Mouse (Mus musculus) cortical plate, adult 2 months (tissue): ENCODE results near the gene Sephs1. TPM values are rescaled to one million over a fixed set of nuclear protein-coding genes. Genes with fewer than 3 reads are reported as not detected.

Experiments used
- H3K27ac ChIP-seq: fragments of 200-500 bp; 2 replicates; pipeline ENCODE4 v1.5.1; 2012; ENCODE audit warnings: low read length, control low read depth, inconsistent platforms; ENCODE audit not compliant: insufficient read depth
- H3K4me1 ChIP-seq: fragments of 200-500 bp; 2 replicates; pipeline ENCODE4 v1.6.1; 2011; ENCODE audit warnings: low read length; ENCODE audit not compliant: control insufficient read depth, insufficient read depth
- H3K4me3 ChIP-seq: fragments of 200-500 bp; 2 replicates; pipeline ENCODE4 v1.5.1; 2011; ENCODE audit warnings: mild to moderate bottlenecking, low read length, control low read depth; ENCODE audit not compliant: insufficient read depth
- CTCF ChIP-seq: fragments of 200-500 bp; IDR thresholded peaks from 2 replicates; pipeline ENCODE4 v1.5.1; 2011; ENCODE audit warnings: mild to moderate bottlenecking, control low read depth, low read length; ENCODE audit not compliant: insufficient read depth; ENCODE audit errors: extremely low read depth
- POLR2A ChIP-seq: fragments of 200-500 bp; IDR thresholded peaks from 2 replicates; pipeline ENCODE4 v1.6.1; 2011; ENCODE audit warnings: mild to moderate bottlenecking, low read length, control low read depth; ENCODE audit not compliant: insufficient read depth; ENCODE audit errors: extremely low read depth
- polyA plus RNA-seq: library from polyadenylated mRNA; depleted of rRNA; stranded (reverse); fragments of >200 nt; gene quantifications from 2 replicates; pipeline ENCODE4 v1.2.3, GENCODE M21; 2012

The Sephs1 gene
- polyA plus RNA-seq, 1 experiment, result 17.5 TPM

DNA sequence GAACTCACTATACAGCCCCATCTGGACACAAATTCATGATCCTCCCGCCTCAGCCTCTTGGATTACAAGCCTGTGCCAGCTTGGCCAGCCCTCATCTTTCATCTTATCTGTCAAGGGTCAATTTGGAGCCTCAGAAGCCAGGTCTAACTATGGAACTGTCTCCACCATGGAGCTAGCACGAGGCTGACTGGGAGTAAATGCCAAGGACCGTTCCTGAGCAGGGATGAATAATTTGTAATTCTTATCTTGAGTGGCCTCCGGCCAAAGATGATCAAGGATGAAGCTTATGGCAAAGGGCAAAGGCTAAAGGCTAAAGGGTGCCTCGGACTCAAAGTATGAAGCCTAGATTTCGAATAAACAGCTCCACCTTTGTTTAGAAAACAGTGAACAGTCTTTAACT is 8.0 kb upstream of the Sephs1 start:
- Histone ChIP-seq H3K4me3 (no peak overlapping the region), H3K27ac (no peak overlapping the region), H3K4me1 (no peaks in the 10 kb centered on the region)
- TF ChIP-seq POLR2A, result no peak
- TF ChIP-seq CTCF, result no peak

DNA sequence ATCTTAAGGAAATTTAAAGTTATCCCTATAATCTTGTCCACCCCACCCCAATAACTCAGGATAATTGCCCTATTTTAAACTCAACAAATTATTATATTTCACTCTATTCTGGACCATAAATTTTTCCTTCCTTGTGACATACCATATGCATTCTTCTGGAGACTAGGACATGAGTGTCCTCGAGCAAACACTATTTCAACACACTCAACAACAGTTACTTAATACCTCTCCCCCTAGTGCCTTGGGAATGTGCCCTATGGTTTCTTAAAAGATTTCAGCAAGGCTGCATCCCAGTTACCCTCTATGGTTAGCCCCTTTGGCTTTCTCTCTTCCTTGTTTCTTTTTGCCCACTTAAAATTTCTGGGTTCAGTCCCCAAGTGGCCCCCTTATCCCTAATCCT is 6.3 kb upstream of the Sephs1 start:
- Histone ChIP-seq H3K4me1 (no peaks in the 10 kb centered on the region), H3K4me3 (no peak overlapping the region), H3K27ac (no peak overlapping the region)
- TF ChIP-seq CTCF (no peak), POLR2A (no peak)

DNA sequence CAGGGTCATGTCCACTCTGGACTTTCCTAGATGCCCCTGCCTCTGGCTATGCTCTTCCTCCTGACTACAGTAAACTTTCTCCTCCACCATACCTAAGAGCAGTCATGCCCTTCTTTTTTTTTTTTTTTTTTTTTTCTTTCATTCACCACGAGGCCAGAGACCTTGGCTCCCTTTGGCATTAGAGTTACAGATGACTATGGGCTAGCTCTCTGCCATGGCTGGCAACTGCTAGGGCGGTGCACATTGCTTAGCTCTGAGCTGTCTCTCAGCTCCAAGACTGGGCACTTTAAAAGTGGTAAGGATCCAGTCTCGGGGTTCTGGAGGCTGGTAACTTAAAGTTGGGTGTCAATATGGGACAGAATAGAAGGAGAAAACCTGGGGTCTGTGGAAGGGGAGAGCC is 5.2 kb upstream of the Sephs1 start:
- TF ChIP-seq CTCF (no peak), POLR2A (no peak)
- Histone ChIP-seq H3K4me1 (peaks cover 2% of the 10 kb centered on the region; the same call in 1 of the 2 replicates), H3K4me3 (no peak overlapping the region), H3K27ac (no peak overlapping the region)

DNA sequence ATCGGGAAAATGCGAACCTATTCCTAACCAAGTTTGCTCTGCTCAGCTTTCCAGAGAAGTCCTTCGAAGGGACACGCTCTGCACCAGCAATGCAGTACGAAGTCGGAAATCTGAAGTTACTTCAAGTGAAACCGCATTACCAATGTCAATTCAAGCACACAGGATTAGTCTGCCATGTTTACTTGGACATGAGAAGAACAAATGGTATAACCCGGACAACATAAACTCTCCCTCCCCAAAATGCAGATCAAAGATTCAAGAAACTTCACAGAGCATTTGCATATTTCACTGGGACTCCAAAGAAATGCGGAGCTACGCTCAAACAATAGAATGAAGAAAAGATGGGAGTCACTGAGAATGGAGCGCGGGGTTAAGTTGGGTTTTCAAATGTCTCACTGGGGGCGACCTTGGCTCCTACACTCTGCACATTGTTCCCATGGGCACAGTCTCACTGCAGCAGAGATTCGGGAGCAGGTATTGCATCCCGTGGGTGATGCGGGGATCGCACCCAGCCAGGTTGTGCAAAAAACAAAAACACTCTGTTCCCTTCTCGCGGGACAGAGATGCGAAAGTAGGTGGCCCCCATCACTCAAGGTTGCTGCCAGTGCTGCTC is 521 bp upstream of the Sephs1 start:
- Histone ChIP-seq H3K4me3 (peak overlapping the region; percentile 84), H3K4me1 (peaks cover 4% of the 10 kb centered on the region), H3K27ac (peak overlapping the region; percentile 92; the same call in 1 of the 2 replicates)
- TF ChIP-seq POLR2A (0 out of 2 replicates have a peak, but pooled peaks have one; percentile 18), CTCF (no peak)

DNA sequence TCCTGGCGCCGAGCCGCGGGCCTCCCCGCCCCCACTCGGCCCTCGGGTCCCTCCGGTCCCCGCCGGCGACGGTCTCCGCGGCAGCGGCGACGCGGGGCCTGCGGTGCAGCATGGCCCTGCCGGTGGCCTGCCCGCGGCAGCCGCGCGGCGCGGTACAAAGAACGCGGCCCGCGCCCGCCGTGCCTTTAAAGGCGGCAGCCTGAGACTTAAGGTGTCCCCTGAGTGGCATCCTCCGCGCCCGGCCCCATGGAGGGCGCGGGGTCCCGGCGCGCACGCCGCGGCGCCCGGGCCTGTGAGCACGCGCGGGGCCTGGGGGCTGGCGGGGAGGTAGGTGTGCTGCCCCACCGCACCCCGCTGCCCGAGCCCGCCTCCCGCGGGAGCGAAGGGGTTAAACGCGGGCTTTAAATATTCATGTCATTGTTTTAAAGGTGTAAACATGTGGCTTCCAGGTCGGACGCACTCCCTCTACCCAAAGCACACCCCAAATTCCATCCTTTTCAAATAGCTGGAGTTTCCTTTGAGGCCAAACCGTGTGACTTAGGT is 956 bp downstream of the Sephs1 start:
- Histone ChIP-seq H3K4me3 (peak overlapping the region; percentile 84), H3K4me1 (peaks cover 4% of the 10 kb centered on the region), H3K27ac (peak overlapping the region; percentile 96)
- no peak for TF ChIP-seq CTCF
- no peak for TF ChIP-seq POLR2A

DNA sequence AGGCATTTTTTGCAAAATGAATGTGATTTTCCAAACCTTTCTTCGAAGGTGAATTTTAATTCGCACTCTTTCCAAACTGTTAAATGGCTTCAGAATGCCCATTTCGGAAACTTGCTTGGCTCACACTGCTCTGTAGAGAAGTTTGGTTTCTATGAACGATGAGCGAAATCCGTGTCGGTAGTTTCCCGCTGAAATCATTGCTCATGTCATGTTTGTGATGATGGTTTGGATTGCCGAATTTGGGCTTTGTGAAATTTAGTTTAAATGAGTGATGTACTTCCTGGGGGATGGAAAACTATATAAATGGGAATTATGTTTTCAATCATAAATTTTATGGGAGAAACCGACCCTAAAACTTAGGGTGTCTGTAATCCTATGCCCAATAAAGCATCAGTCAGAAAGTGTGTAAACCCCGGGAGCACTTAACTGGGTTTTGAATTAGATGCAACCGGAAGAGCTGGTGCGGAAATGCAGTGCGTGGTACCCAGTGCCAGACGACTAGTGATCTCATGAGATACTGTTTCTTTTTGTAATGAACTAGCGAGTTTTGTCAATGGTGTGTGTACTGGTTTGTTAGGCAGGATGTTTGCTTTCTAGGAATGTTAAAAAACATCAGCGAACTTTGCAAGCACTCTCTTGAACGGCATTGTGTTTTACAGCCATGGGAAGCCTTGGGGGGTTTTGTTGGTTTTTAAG is 1.8 kb downstream of the Sephs1 start:
- peak overlapping the region; percentile 84; the same call in 1 of the 2 replicates for H3K4me3 ChIP-seq
- no peak overlapping the region for H3K27ac ChIP-seq
- TF ChIP-seq POLR2A (no peak), CTCF (no peak)
- peaks cover 4% of the 10 kb centered on the region for H3K4me1 ChIP-seq

DNA sequence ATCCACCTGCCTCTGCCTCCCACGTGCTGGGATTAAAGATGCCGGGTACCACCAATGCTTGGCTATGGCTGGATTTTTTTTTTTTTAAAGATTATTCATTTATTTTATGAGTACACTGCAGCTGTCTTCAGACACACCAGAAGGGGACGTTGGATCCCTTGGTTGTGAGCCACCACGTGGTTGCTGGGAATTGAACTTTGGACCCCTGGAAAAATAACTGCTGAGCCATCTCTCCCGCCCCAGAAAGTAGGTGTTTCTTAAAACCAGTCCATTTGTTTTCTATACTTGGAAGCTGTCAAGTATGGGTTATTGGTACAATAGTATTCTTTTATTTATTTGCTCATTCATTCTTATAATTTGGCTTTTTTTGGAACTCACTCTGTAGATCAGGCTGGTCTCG is 5.5 kb downstream of the Sephs1 start:
- no peak overlapping the region for H3K27ac ChIP-seq
- no peak for TF ChIP-seq CTCF
- H3K4me3 ChIP-seq, result no peak overlapping the region
- peaks cover 5% of the 10 kb centered on the region for H3K4me1 ChIP-seq

DNA sequence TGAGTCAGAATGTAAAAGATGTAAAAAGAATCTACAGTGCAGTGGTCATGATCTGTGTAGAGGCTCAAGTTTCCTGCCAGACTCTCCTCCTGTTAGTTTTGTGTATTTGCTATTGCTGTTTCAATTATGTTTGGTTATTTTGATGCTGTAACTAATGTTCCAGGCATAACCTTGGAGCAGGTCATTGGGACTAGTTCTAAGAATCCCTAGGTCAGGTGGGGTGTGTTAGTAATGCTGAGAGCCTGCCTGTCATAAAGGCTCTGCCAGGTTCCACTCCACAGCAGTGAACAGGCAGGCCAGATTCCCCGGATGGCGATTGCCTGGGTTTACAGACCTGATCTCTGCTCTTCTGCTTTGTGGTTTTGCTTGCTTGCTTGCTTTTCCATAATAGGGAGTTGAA is 14.2 kb downstream of the Sephs1 start:
- no peaks in the 10 kb centered on the region for H3K4me1 ChIP-seq
- TF ChIP-seq CTCF (no peak), POLR2A (no peak)
- H3K27ac ChIP-seq, result no peak overlapping the region
- no peak overlapping the region for H3K4me3 ChIP-seq

DNA sequence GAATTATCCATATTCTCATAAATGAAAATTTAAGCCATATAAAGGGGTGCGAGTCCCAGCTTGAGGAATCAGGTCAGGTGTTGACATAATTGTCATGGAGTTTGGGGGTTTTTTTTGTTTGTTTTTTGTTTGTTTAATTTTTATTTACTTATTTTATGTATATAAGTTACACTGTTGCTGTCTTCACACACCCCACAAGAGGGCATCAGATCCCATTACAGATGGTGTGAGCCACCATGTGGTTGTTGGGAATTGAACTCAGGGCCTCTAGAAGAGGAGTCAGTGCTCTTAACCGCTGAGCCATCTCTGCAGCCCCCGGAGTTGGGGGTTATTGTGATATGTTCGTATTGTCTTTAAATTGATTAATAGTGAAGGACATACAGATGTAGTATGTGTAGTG is 15.6 kb downstream of the Sephs1 start:
- Histone ChIP-seq H3K27ac (no peak overlapping the region), H3K4me3 (no peak overlapping the region), H3K4me1 (no peaks in the 10 kb centered on the region)
- TF ChIP-seq POLR2A, result no peak
- TF ChIP-seq CTCF, result no peak

DNA sequence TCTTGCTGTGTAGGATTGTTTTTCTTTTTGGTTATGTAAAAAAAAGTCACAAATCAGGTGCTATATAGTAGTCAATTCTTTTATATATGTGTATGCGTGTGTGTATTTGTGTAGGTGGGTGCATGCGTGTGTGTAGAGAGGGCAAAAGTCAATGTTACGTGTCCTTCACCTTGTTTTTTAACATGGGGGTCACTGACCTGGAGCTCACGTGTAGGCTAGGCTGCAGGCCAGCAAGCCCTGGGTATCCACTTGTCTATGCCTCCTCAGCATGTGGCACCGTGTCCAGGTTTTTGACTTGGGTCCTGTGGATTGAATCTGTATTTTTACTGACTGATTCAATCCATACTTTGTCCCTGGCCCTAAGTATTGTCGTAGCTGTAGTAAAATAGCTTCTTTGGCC is 19.3 kb downstream of the Sephs1 start:
- no peak overlapping the region for H3K27ac ChIP-seq
- peaks cover 1% of the 10 kb centered on the region; the same call in 1 of the 2 replicates for H3K4me1 ChIP-seq
- H3K4me3 ChIP-seq, result no peak overlapping the region
- TF ChIP-seq POLR2A (no peak), CTCF (no peak)
